Mouse (Mus musculus): Measurements from ENCODE around the gene Cox11. TPM values are rescaled to one million over a fixed set of nuclear protein-coding genes. Genes with fewer than 3 reads are reported as not detected.

Cox11 gene
- total RNA-seq (2021): 10 to 100 TPM; 23.1 to 26.6 TPM
- long read RNA-seq, transcript Cox11-201 (4 exons, 1,224 nt): major isoform, 16 of 19 reads
- long read RNA-seq, partial matches to known transcripts: 0 of 19 reads
- long read RNA-seq, other reads (novel, unspliced or antisense): 3 of 19 reads

- DNase-seq (ENCODE audit: low spot score in 2 of 2): peak; percentile 92 to 95
Observed at GRCm38 (mm10) chr11:90637440-90638311, at the start of gene Cox11, which contains the start of gene Stxbp4. Gene Cox11, plus strand, starts transcription at chr11:90638173. Gene Stxbp4, minus strand, starts transcription at chr11:90638084.

- peak; percentile 28 to 39 for DNase-seq (ENCODE audit: low spot score in 2 of 2)
Observed at GRCm38 (mm10) chr11:90590996-90591395, 47.0 kb upstream of the Cox11 start.

DNA sequence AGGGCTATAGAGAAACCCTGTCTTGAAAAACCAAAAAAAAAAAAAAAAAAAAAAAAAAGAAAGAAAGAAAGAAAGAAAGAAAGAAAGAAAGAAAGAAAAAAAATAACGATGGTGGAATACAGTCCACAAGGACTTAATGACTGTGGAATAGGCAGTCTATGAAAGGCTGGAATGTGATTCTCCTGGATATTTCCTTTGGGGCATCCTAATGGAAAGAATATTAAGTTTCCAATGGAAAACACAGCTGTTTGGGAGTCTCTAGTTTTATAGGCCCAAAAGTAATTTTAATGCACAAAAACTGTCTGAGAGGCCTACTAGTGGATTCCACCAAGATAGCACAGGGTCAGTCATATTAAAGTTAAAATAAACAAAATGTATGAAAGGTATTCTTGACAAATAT is 42.1 kb upstream of the Cox11 start:
- DNase-seq (ENCODE audit: low spot score in 2 of 2): no peak

DNA sequence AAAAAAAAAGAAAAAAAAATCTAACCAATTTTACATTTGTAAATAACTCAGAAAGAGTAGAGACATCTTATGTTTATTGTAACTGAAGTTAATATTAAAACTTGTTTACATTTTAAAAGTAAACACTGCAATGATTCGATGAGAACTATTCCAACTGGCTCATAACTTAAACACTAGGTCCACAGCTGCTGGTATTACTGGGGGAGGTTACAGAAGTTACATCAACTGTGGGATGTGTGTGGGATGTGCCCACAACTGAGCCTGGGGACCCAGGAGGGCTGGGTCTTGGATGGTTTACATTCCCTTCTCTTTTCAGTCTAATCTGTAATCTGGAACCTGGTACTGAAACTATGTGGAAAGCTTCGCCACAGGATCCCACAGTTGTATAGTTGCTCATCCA is 34.9 kb upstream of the Cox11 start:
- no peak for DNase-seq (ENCODE audit: low spot score in 2 of 2)

DNA sequence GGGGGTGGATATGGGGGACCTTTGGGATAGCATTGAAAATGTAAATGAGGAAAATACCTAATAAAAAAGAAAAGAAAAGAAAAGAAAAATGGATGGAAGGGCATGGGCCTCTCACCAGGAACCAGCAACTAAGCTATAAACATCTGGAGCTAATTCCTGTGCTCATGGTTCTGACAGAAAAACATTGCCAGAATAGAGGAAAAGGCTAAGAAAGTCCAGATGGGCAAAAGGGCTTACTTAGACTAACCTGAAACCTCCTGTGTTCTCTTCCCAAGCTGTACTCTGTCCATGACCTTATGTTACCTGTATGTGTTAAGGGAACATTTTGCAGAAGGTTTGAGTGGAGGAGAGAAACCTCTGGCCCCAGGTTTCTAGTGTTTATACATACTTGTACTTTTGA is 25.9 kb upstream of the Cox11 start:
- DNase-seq (ENCODE audit: low spot score in 2 of 2): no peak

DNA sequence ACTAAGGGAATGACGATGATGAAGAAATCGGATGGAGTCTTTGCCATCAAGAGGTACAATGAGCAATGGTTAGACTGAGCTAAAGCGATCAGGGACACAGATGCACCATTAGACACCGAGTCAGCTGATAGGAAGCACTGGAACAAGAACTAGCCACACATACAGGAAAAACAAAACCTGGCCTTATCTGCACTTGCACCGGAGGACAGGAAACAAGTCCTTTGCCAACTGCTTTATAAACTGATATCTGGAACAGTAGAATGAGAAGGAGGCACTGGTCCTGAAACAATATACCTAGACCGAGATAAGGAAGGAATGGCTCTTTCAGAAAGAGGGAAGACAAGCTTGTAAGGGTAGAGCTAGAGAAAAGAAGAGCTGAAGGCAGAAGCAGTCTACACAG is 23.2 kb upstream of the Cox11 start:
- DNase-seq (ENCODE audit: low spot score in 2 of 2): no peak

DNA sequence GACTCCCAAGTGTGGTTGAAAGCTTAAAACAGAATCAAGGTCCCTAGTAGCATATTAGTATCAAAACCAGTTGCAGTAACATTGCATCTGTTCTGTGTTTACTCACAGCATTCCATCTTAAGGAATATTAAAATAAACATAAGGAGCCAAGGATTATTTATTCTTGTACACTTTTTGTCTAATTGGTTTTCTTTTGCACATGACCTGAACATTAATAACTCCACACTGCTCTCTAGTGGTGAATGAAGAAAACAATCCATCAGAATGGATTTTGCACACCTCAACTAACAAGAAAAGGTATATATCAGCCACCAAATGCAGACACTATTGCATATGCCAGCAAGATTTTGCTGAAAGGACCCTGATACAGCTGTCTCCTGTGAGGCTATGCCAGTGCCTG is 21.5 kb upstream of the Cox11 start:
- DNase-seq (ENCODE audit: low spot score in 2 of 2): no peak

- DNase-seq (ENCODE audit: low spot score in 2 of 2): no peak
Observed at GRCm38 (mm10) chr11:90622044-90622443, 15.9 kb upstream of the Cox11 start.

DNA sequence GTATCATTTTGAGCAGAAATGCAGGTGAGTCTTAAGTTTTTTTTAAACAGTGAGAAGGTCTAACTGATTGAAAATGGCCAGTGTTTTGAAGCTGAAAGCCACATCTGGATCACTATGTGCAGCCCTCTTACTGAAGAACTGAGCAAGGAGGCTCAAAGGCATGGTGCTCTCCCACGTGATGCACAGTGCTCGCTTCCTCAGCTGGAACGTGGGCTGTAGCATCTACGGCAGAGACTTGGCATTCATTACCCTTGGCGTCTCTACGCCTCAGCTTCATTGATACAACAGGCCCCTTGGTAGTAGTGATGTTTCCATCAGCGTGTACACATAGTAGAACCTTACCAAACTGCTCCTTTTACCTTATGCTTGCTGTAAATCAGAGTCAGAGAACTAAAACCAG is 15.5 kb upstream of the Cox11 start:
- no peak for DNase-seq (ENCODE audit: low spot score in 2 of 2)

- DNase-seq (ENCODE audit: low spot score in 2 of 2): peak; percentile 53 to 59
Observed at GRCm38 (mm10) chr11:90623477-90623876, 14.5 kb upstream of the Cox11 start.

DNA sequence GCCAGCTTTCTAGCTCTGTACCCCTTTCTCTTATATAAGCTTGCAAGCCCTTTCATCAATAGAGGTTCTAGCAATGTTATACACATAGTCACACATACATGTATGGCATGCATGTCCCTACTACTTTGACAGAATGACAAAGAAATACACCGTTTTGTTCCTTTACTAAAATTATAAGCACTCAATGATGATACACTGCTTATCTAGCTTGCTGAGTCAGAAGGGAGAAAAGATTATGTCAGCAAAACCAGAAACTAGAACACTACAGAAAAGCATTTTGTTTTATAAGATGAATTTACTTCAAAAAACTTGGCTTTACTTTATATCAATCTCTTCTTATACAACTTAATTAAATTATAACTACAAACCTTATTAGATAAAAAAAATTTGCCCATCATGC is 12.8 kb upstream of the Cox11 start:
- no peak for DNase-seq (ENCODE audit: low spot score in 2 of 2)

DNA sequence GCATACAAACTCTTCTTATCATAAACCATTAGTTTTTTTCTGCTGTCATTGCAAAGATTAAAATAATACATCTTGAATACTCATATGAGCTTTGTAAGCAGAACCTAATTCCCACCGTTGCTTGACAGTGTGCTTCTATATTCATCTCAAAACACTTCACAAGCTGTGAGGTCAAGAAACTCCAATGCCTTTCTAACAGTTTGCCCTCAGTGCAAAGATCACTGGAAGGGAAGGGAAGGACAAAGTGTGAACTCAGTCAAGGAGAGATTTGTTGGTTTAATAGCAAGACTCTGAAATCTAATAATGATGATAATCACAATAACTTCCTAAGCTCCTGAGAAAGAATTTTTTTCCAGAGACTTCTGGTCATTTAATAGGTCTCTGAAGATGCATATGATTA is 10.2 kb upstream of the Cox11 start:
- no peak for DNase-seq (ENCODE audit: low spot score in 2 of 2)

GRCm38 (mm10) chr11:90632480-90632879 is 5.5 kb upstream of the Cox11 start:
- no peak for DNase-seq (ENCODE audit: low spot score in 2 of 2)

DNA sequence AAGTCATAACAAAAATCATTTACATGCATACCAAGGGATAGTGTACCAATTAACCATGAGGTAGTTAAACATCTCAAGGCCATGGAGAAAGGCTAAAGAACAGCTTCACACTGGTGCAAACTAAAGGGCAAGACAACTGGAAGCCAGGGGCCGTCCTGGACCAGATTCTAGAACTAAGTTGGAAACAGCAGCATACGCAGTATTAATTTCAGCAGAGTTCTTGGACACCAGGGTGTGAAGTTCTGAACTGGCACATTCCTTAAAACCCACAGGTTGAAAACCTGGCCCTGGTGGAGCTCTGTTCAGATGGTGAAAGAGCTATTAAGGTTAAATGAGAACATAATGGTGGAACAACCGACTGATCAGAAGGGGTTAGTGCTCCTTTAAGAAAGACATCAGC is 3.3 kb upstream of the Cox11 start:
- no peak for DNase-seq (ENCODE audit: low spot score in 2 of 2)

DNA sequence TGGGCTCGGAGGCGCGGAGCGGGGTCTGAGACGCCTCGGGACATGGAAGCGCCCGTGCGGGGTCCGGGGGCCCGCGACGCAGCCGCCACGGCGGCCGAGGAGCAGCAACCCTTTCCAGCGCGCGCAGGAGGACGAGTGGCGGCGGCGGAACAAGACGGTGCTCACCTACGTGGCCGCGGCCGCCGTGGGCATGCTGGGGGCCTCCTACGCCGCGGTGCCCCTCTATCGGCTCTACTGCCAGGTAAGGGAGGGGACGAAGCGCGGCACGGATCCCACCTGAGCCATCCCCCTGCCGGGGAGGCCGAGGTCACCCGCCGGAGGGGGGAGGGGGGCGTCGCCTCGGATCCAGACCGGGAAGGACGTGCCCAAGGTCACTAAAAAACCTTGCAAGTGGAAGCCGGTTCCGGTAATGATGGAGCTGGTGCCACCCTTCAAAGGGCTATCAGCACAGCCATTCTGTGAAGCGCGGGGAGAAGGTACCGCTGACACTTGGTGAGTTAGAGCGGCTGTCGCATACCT is 398 bp downstream of the Cox11 start:
- DNase-seq (ENCODE audit: low spot score in 2 of 2): peak; percentile 42 to 64

- no peak for DNase-seq (ENCODE audit: low spot score in 2 of 2)
Observed at GRCm38 (mm10) chr11:90649777-90650176, 11.8 kb downstream of the Cox11 start.

GRCm38 (mm10) chr11:90650231-90650885 is 12.4 kb downstream of the Cox11 start:
- no peak for DNase-seq (ENCODE audit: low spot score in 2 of 2)

DNA sequence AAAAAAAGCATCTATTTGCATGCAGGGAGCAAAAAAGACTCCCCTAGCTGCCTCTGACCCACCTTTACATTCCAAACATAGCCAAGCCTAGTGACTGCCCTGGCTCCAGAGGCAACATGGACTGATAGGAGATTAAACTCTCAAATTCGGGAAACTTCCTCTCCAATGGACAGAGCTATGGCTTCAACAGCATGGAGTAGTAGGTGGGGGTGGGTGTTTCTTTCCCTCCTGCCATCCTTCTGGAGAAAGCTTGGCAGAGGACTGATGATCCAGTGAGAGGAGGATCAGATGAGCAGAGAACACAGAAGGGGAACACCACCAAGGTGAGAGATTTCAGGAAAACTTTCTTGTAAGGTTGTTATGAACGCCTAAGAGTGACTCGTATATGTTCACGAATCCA is 14.6 kb downstream of the Cox11 start:
- DNase-seq (ENCODE audit: low spot score in 2 of 2): no peak

DNA sequence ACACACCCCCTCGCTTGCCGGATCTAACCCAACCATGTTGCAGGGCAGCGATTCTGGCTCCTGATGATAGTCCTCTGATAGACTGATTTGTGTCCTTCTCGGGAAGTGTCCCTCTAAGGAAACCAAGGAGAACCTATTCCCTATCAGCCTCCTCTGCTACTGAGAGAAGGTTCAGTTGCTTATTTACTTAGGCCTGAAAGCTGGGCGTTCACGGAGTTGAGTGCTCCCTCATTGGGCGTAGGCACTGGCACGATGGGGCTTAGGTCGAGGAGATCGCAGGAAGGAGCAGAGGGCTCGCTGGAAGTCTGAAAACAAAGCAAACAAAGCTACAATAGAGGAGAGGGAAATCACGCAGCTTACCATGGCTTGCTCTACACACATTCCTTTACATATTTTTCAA is 19.6 kb downstream of the Cox11 start:
- no peak for DNase-seq (ENCODE audit: low spot score in 2 of 2)

DNA sequence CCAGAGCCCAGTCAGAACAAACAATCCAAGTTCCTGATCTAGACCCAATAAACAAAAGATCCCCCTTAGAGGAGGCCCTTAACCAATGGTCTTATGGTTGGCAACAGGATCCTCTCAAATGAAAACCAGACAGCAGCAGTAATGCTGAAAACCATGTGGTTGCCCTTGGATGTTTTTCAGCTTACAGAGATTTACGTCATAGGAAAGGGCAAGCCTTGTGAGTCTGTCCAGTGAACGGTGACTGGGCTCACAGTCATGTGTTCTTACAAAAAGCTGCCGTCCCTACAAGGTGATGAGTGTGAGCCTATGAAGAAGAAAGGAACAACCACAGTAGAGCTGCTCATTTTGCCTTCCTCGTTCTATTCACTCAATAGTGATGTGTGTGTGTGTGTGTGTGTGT is 22.7 kb downstream of the Cox11 start:
- DNase-seq (ENCODE audit: low spot score in 2 of 2): no peak

DNA sequence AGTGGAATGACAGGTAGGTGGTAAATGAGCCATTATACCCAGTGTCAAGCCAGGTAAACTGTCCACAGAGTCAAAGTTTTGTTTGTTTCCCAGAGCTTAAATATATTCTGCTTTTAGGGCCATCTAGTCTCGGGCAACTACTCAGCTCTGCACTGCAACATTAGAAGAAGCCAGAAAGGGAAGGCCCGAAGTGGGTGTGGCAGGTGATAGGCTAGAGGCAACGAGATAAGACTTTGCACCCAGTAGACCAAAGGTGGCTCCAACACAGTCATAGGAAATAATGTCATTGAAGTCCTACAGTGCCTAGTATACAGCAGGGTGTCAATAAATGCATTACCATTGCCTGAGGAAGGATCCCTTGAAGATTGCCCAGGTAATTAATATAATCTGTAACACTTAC is 25.1 kb downstream of the Cox11 start:
- DNase-seq (ENCODE audit: low spot score in 2 of 2): no peak

- DNase-seq (ENCODE audit: low spot score in 2 of 2): no peak
Observed at GRCm38 (mm10) chr11:90663618-90664297, 25.8 kb downstream of the Cox11 start.
